Mouse (Mus musculus): Measurements from ENCODE around the gene Bspry.

DNA sequence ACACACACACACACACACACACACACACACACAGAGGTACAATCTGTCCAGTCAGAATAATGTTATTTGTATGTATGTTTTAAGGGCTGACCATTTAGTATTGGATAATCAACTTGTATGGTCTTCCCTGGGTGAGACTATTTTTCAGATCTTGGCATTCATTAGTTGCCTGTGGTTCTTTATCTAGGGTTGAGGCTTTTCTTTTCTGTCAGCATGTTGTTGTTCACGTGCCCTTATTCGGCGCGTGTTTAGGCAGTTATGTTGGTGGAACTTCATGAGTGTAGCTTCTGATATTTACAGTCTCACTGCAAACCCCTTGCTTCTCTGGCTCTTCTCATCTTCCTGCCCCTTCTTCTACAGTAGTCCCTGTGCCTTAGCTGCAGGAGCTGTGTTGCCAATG is 47.8 kb downstream of the Bspry start:
- TF ChIP-seq E2F4 (IDR thresholded peaks at IDR 0.05; ENCODE audit: insufficient read depth) (no peak), POLR2A (IDR thresholded peaks at IDR 0.05; ENCODE audit: insufficient read length, low read depth) (no peak), CEBPB (IDR thresholded peaks at IDR 0.05; ENCODE audit: insufficient read depth, poor library complexity, severe bottlenecking) (no peak), POLR2AphosphoS2 (IDR thresholded peaks at IDR 0.05; ENCODE audit: insufficient read length, low read depth) (no peak), TCF12 (IDR thresholded peaks at IDR 0.05; ENCODE audit: insufficient read depth, poor library complexity, severe bottlenecking) (no peak), MYOG (IDR thresholded peaks at IDR 0.05; ENCODE audit: control insufficient read depth in 1 of 3, insufficient read depth in 1 of 3, insufficient read length in 2 of 3, low read depth in 2 of 3) (no peak), MAX (IDR thresholded peaks at IDR 0.05; ENCODE audit: low read depth) (no peak), USF1 (IDR thresholded peaks at IDR 0.05; ENCODE audit: low read depth) (no peak), SRF (IDR thresholded peaks at IDR 0.05; ENCODE audit: control insufficient read depth, insufficient read length, low read depth) (no peak)

Measured in myocyte (in vitro differentiated cells).